Mouse (Mus musculus) hindbrain, embryonic 11.5 days (tissue): ENCODE measurements around the gene Tec. TPM values are rescaled to one million over a fixed set of nuclear protein-coding genes. Genes with fewer than 3 reads are reported as not detected.

ENCODE experiments used
- ATAC-seq: fragments of 200-750 bp; cut with Nextera tagmentation; 2 replicates; pipeline ENCODE4 v1.8.0; 2017; ENCODE audit warnings: mild to moderate bottlenecking, moderate TSS enrichment, moderate library complexity; ENCODE audit not compliant: low FRiP score
- DNase-seq: peaks from one replicate; pipeline ENCODE4 v3.0.0-alpha.2; 2015; ENCODE audit warnings: low spot score
- H3K27ac ChIP-seq: fragments of 300-500 bp; sonication (generic); 2 replicates; pipeline ENCODE4 v1.5.1; 2014; ENCODE audit warnings: mild to moderate bottlenecking, low read depth, low read length
- H3K27me3 ChIP-seq: fragments of 300-500 bp; sonication (generic); 2 replicates; pipeline ENCODE4 v1.6.1; 2014; ENCODE audit warnings: mild to moderate bottlenecking, low read length, moderate library complexity, mixed read lengths; ENCODE audit not compliant: control insufficient read depth, insufficient read depth
- H3K36me3 ChIP-seq: fragments of 300-500 bp; sonication (generic); 2 replicates; pipeline ENCODE4 v1.6.1; 2014; ENCODE audit warnings: mild to moderate bottlenecking, low read length, moderate library complexity, mixed read lengths; ENCODE audit not compliant: control insufficient read depth, insufficient read depth
- H3K4me1 ChIP-seq: fragments of 300-500 bp; sonication (generic); replicated peaks from 2 replicates; pipeline ENCODE4 v1.6.1; 2014; ENCODE audit warnings: low read length, mixed read lengths; ENCODE audit not compliant: control insufficient read depth, insufficient read depth
- H3K4me2 ChIP-seq: fragments of 300-500 bp; sonication (generic); replicated peaks from 2 replicates; pipeline ENCODE4 v1.6.1; 2014; ENCODE audit warnings: mild to moderate bottlenecking, low read depth, low read length
- H3K4me3 ChIP-seq: fragments of 300-500 bp; sonication (generic); 2 replicates; pipeline ENCODE4 v1.5.1; 2014; ENCODE audit warnings: low read depth, low read length
- H3K9ac ChIP-seq: fragments of 300-500 bp; sonication (generic); 2 replicates; pipeline ENCODE4 v1.6.1; 2014; ENCODE audit warnings: low read depth, low read length
- H3K9me3 ChIP-seq: fragments of 300-500 bp; sonication (generic); 2 replicates; pipeline ENCODE4 v1.6.1; 2016; ENCODE audit warnings: low read length; ENCODE audit not compliant: control insufficient read depth
- WGBS: fragments of 180-500 bp; shearing (Covaris S2); extraction: QIAGEN DNeasy Blood & Tissue Kit; methylation state at CpG from one replicate; pipeline ENCODE4 v1.1.7; 2014; 5-methylcytosine and 5-hydroxymethylcytosine counted together
- polyA plus RNA-seq: library from polyadenylated mRNA; unstranded; fragments of >200 nt; fragmentation: Nextera tagmentation; extraction: Ambion mirVana; gene quantifications from 2 replicates; pipeline ENCODE4 v1.2.1, GENCODE M21; 2014

Gene Tec
- polyA plus RNA-seq, 1 experiment from 2014 or later = 5.3 TPM

DNA sequence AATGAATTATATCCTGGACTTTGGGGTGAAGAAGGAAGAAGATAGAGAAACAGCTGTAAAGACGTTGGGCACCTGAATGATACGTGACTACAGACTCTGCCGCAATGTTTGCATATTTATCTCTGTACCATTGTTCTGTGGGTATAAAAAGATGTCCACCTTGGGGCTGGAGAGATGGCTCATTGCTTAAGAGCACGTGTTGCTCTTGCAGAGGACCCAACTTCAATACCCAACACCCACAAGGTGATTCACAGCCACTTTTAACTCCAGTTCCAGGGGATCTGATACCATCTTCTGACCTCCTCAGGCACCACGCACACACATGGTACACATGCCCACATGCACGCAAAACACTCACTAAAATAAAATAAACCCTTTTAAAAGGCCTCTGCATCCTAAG, 52.9 kb downstream of the Tec start:
- Histone ChIP-seq H3K27ac (no peak overlapping the region), H3K9ac (no peak overlapping the region), H3K36me3 (no peaks in the 10 kb centered on the region), H3K9me3 (no peaks in the 10 kb centered on the region), H3K4me3 (no peak overlapping the region), H3K4me2 (no peak overlapping the region), H3K4me1 (no peaks in the 10 kb centered on the region; the same call in 1 of the 2 replicates), H3K27me3 (no peaks in the 10 kb centered on the region)
- DNase-seq (no peak), ATAC-seq (no peak)
- 91% methylated on average over 6 of the region's 6 CpGs for WGBS

- H3K9me3 ChIP-seq = no peaks in the 10 kb centered on the region
- ATAC-seq (no peak), DNase-seq (no peak)
- no peak overlapping the region for H3K27ac ChIP-seq
- H3K9ac ChIP-seq = no peak overlapping the region
- no peak overlapping the region for H3K4me3 ChIP-seq
- H3K27me3 ChIP-seq = no peaks in the 10 kb centered on the region
- H3K4me2 ChIP-seq = no peak overlapping the region
- WGBS = 88% methylated on average over 5 of the region's 5 CpGs
- no peaks in the 10 kb centered on the region for H3K36me3 ChIP-seq
- no peaks in the 10 kb centered on the region; the same call in 1 of the 2 replicates for H3K4me1 ChIP-seq
Observed at GRCm38 (mm10) chr5:72814072-72814471, 54.2 kb downstream of the Tec start.

DNA sequence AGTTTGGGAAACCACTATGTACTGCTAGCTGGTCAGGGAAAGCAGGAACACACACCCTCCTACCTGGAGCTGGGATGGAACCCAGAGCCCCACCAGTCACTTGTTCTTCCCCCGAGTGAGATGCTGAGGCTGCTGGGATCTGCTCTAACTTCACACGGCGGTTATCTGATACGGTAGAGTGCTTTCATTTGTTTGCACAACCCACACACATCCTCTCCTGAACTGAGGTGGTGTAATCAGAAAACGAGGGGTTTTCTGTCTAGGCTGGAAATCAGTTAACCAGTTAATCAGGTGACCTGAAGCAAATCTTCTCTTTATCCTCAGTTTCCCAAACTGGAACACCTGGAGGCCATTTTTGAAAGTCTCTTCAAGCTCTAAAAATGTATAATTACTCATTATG, 55.4 kb downstream of the Tec start:
- WGBS = 58% methylated on average over 5 of the region's 5 CpGs
- Histone ChIP-seq H3K9me3 (no peaks in the 10 kb centered on the region), H3K9ac (no peak overlapping the region), H3K36me3 (no peaks in the 10 kb centered on the region), H3K27ac (no peak overlapping the region), H3K4me3 (no peak overlapping the region), H3K4me2 (no peak overlapping the region), H3K4me1 (no peaks in the 10 kb centered on the region; the same call in none of the 2 replicates), H3K27me3 (no peaks in the 10 kb centered on the region)
- no peak for ATAC-seq
- DNase-seq = no peak

DNA sequence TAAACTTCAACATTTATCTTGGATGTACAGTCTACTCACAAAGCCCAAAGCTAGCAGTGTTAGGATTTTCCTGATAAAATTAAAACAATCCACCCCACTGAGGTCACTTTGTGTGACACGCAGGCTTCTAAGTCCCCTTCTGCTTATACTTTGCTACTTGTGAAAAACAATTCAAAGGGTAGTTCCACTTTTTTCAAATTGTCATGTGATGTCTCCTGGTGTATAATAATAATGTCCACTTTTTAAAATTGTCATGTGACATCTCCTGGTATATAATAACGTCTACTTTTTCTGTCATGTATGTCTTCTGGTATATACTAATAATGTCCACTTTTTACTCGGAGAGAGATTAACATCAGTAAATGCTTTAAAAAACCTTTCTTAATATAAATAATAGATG, 56.0 kb downstream of the Tec start:
- H3K4me2 ChIP-seq = no peak overlapping the region
- H3K4me1 ChIP-seq = no peaks in the 10 kb centered on the region; the same call in 1 of the 2 replicates
- no peak for ATAC-seq
- WGBS = 88% methylated on average over 3 of the region's 3 CpGs
- no peak overlapping the region for H3K9ac ChIP-seq
- H3K27ac ChIP-seq = no peak overlapping the region
- DNase-seq = no peak
- H3K27me3 ChIP-seq = no peaks in the 10 kb centered on the region
- H3K9me3 ChIP-seq = no peaks in the 10 kb centered on the region
- no peak overlapping the region for H3K4me3 ChIP-seq
- no peaks in the 10 kb centered on the region for H3K36me3 ChIP-seq

DNA sequence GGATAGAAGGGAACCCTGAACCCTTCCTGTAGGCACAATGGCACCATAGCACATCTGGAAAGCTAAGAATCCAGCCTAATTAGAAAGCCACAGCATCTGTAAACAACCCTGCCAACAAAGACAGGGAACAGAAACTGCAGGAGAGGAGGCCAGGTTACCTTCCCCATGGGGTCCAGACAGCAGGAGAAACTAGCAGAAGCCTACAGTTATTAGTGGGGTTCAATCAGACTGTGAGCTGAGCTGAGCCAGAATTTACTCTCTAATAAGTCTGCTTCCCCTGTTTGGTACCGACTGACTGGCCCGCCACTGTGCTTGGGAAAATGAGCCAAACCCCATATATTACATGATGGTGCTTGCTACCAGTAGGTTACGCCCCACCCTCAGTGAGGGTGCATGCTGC, 56.9 kb downstream of the Tec start:
- Histone ChIP-seq H3K4me1 (no peaks in the 10 kb centered on the region; the same call in 1 of the 2 replicates), H3K9ac (no peak overlapping the region), H3K27ac (no peak overlapping the region), H3K36me3 (no peaks in the 10 kb centered on the region), H3K9me3 (no peaks in the 10 kb centered on the region), H3K4me2 (no peak overlapping the region), H3K27me3 (no peaks in the 10 kb centered on the region), H3K4me3 (no peak overlapping the region)
- whole genome bisulfite sequencing = 84% methylated on average over 3 of the region's 3 CpGs
- no peak for DNase-seq
- ATAC-seq = no peak

- ATAC-seq = no peak
- H3K27ac ChIP-seq = no peak overlapping the region
- no peaks in the 10 kb centered on the region; the same call in 1 of the 2 replicates for H3K4me1 ChIP-seq
- H3K27me3 ChIP-seq = no peaks in the 10 kb centered on the region
- no peak overlapping the region for H3K9ac ChIP-seq
- no peaks in the 10 kb centered on the region for H3K36me3 ChIP-seq
- no peak overlapping the region for H3K4me2 ChIP-seq
- no peak overlapping the region for H3K4me3 ChIP-seq
- no peak for DNase-seq
- no peaks in the 10 kb centered on the region for H3K9me3 ChIP-seq
- 93% methylated on average over 8 of the region's 8 CpGs for WGBS
Observed at GRCm38 (mm10) chr5:72810990-72811389, 57.3 kb downstream of the Tec start.

- Histone ChIP-seq H3K9me3 (no peaks in the 10 kb centered on the region), H3K4me1 (no peaks in the 10 kb centered on the region; the same call in 1 of the 2 replicates), H3K9ac (no peak overlapping the region), H3K27ac (no peak overlapping the region), H3K36me3 (no peaks in the 10 kb centered on the region), H3K4me3 (no peak overlapping the region), H3K4me2 (no peak overlapping the region), H3K27me3 (no peaks in the 10 kb centered on the region)
- 78% methylated on average over 2 of the region's 2 CpGs for WGBS
- ATAC-seq (no peak), DNase-seq (no peak)
Observed at GRCm38 (mm10) chr5:72809480-72809879, 58.8 kb downstream of the Tec start.

- 53% methylated on average over 14 of the region's 14 CpGs for WGBS
Observed at GRCm38 (mm10) chr5:72808456-72809111, 59.7 kb downstream of the Tec start.

DNA sequence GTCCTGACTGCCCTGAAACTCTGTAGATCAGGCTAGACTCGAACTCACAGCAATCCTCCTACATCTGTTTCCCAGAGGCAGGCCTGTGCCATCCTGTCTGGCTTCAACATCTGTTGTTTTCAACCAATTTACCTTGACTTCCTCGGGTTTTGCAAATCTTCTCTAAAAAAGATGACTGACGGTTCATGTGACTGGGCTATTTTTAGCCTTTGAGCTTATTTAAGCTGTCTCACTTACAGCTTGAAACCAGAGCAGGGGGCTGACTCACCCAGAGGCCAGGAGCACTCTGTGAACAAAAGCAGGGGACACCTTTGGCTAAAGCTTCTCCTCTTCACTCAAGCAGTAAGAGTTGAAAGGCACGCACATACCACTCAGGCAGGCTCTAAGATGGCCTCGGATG, 65.4 kb downstream of the Tec start:
- Histone ChIP-seq H3K9me3 (no peaks in the 10 kb centered on the region), H3K36me3 (no peaks in the 10 kb centered on the region), H3K4me2 (no peak overlapping the region), H3K27ac (no peak overlapping the region), H3K27me3 (no peaks in the 10 kb centered on the region), H3K4me3 (no peak overlapping the region), H3K9ac (no peak overlapping the region), H3K4me1 (no peaks in the 10 kb centered on the region)
- WGBS = 73% methylated on average over 5 of the region's 5 CpGs
- no peak for DNase-seq
- no peak for ATAC-seq

More at GRCm38 (mm10) chr5:72808456-72809111, 59.7 kb downstream of the Tec start:
- Histone ChIP-seq H3K4me1 (no peaks in the 10 kb centered on the region; the same call in 1 of the 2 replicates), H3K36me3 (no peaks in the 10 kb centered on the region), H3K4me2 (no peak overlapping the region), H3K9ac (no peak overlapping the region), H3K27ac (no peak overlapping the region), H3K9me3 (no peaks in the 10 kb centered on the region), H3K27me3 (no peaks in the 10 kb centered on the region), H3K4me3 (no peak overlapping the region)
- ATAC-seq (no peak), DNase-seq (peak; percentile 31)
